Mouse (Mus musculus): Measurements from ENCODE around the gene Spg11. TPM values are rescaled to one million over a fixed set of nuclear protein-coding genes. Genes with fewer than 3 reads are reported as not detected.

Gene Spg11
- polyA plus RNA-seq, 1 experiment: 6.3 TPM

DNA sequence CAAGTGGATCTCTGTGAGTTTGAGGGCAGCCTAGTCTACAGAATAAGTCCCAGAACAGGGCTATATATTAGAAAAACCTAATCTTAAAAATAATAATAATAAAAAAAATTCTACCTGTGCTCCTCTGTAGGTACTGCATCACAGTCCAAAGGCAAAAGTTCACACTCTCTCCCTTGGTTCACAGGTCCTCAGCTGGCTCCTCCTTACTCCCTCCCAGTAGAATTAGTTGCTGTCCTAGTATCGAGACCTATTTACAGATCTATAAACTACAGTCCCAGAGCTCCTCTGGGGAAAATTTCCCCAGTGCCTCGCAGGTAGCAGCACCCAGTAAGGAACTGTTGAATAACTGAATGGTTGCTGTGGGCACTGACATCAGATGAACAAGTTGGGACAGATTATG is 22.6 kb upstream of the Spg11 start:
- H3K4me1 ChIP-seq (ENCODE audit: control insufficient read depth, insufficient read depth, low read length): no peaks in the 10 kb centered on the region; the same call in 1 of the 2 replicates
- H3K27ac ChIP-seq (ENCODE audit: control insufficient read depth, insufficient read depth, low read depth, low read length, poor library complexity): no peak overlapping the region
- H3K4me3 ChIP-seq (replicated peaks; ENCODE audit: control insufficient read depth, low read depth, low read length): no peak overlapping the region
- WGBS: 75% methylated on average over 2 of the region's 2 CpGs
- TF ChIP-seq CTCF (IDR thresholded peaks at IDR 0.05; ENCODE audit: control insufficient read depth, insufficient read depth, low read length): no peak
- no peak for TF ChIP-seq POLR2A (IDR thresholded peaks at IDR 0.05; ENCODE audit: borderline replicate concordance, control insufficient read depth, low read depth, low read length)

DNA sequence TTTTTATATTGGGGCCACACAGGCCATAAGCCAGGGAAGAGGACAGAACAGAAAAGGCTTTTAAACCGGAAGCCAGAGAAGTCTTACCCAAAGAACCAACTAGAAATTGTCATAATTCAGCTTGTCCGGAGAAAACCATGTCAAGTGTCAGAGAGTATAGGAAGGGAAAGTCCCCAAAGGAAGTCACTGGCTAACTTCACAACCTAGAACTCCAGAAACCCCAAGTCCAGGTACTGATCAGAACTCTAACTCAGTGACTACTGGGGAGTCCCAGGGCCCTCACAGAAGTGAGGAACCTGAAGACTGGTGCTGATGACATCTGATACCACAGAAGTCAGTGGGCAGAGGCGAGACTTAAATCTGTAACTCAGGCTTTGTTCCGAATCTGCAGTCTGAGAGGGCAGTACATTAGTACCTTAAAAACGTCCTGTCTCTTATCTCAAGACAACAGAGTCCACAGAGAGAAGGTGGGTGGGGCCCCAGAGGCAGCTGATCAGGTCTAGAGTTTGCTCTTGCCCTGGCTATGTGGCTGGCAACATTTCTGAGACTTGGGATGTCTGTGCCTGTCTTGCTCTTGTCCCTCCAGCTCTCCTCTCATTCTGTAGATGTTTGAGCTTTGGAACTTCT is 19.8 kb upstream of the Spg11 start:
- TF ChIP-seq CTCF (IDR thresholded peaks at IDR 0.05; ENCODE audit: control insufficient read depth, insufficient read depth, low read length) (no peak), POLR2A (IDR thresholded peaks at IDR 0.05; ENCODE audit: borderline replicate concordance, control insufficient read depth, low read depth, low read length) (no peak)
- WGBS: 23% methylated on average over 5 of the region's 5 CpGs
- H3K4me3 ChIP-seq (replicated peaks; ENCODE audit: control insufficient read depth, low read depth, low read length): no peak overlapping the region
- no peak overlapping the region for H3K27ac ChIP-seq (ENCODE audit: control insufficient read depth, insufficient read depth, low read depth, low read length, poor library complexity)
- H3K4me1 ChIP-seq (ENCODE audit: control insufficient read depth, insufficient read depth, low read length): no peaks in the 10 kb centered on the region; the same call in 1 of the 2 replicates

- WGBS: 29% methylated on average over 2 of the region's 2 CpGs
- no peak overlapping the region for H3K27ac ChIP-seq (ENCODE audit: control insufficient read depth, insufficient read depth, low read depth, low read length, poor library complexity)
- H3K4me1 ChIP-seq (ENCODE audit: control insufficient read depth, insufficient read depth, low read length): no peaks in the 10 kb centered on the region; the same call in 1 of the 2 replicates
- TF ChIP-seq POLR2A (IDR thresholded peaks at IDR 0.05; ENCODE audit: borderline replicate concordance, control insufficient read depth, low read depth, low read length) (no peak), CTCF (IDR thresholded peaks at IDR 0.05; ENCODE audit: control insufficient read depth, insufficient read depth, low read length) (no peak)
- no peak overlapping the region for H3K4me3 ChIP-seq (replicated peaks; ENCODE audit: control insufficient read depth, low read depth, low read length)
Observed at GRCm38 (mm10) chr2:122132618-122133017, 14.4 kb upstream of the Spg11 start.

GRCm38 (mm10) chr2:122132078-122132477 is 13.9 kb upstream of the Spg11 start:
- H3K4me3 ChIP-seq (replicated peaks; ENCODE audit: control insufficient read depth, low read depth, low read length): no peak overlapping the region
- WGBS: 46% methylated on average over 2 of the region's 2 CpGs
- no peaks in the 10 kb centered on the region; the same call in 1 of the 2 replicates for H3K4me1 ChIP-seq (ENCODE audit: control insufficient read depth, insufficient read depth, low read length)
- TF ChIP-seq POLR2A (IDR thresholded peaks at IDR 0.05; ENCODE audit: borderline replicate concordance, control insufficient read depth, low read depth, low read length): no peak
- TF ChIP-seq CTCF (IDR thresholded peaks at IDR 0.05; ENCODE audit: control insufficient read depth, insufficient read depth, low read length): no peak
- no peak overlapping the region for H3K27ac ChIP-seq (ENCODE audit: control insufficient read depth, insufficient read depth, low read depth, low read length, poor library complexity)

GRCm38 (mm10) chr2:122127635-122128034 is 9.4 kb upstream of the Spg11 start:
- TF ChIP-seq POLR2A (IDR thresholded peaks at IDR 0.05; ENCODE audit: borderline replicate concordance, control insufficient read depth, low read depth, low read length): no peak
- WGBS: 97% methylated on average over 4 of the region's 4 CpGs
- peaks cover 2% of the 10 kb centered on the region; the same call in 1 of the 2 replicates for H3K4me1 ChIP-seq (ENCODE audit: control insufficient read depth, insufficient read depth, low read length)
- no peak overlapping the region for H3K4me3 ChIP-seq (replicated peaks; ENCODE audit: control insufficient read depth, low read depth, low read length)
- no peak overlapping the region for H3K27ac ChIP-seq (ENCODE audit: control insufficient read depth, insufficient read depth, low read depth, low read length, poor library complexity)

- TF ChIP-seq CTCF (IDR thresholded peaks at IDR 0.05; ENCODE audit: control insufficient read depth, insufficient read depth, low read length): no peak
- TF ChIP-seq POLR2A (IDR thresholded peaks at IDR 0.05; ENCODE audit: borderline replicate concordance, control insufficient read depth, low read depth, low read length): no peak
- no peak overlapping the region for H3K4me3 ChIP-seq (replicated peaks; ENCODE audit: control insufficient read depth, low read depth, low read length)
- H3K27ac ChIP-seq (ENCODE audit: control insufficient read depth, insufficient read depth, low read depth, low read length, poor library complexity): no peak overlapping the region
- peaks cover 2% of the 10 kb centered on the region; the same call in 1 of the 2 replicates for H3K4me1 ChIP-seq (ENCODE audit: control insufficient read depth, insufficient read depth, low read length)
- 6% methylated on average over 5 of the region's 5 CpGs for WGBS
Observed at GRCm38 (mm10) chr2:122126765-122127347, 8.7 kb upstream of the Spg11 start.

DNA sequence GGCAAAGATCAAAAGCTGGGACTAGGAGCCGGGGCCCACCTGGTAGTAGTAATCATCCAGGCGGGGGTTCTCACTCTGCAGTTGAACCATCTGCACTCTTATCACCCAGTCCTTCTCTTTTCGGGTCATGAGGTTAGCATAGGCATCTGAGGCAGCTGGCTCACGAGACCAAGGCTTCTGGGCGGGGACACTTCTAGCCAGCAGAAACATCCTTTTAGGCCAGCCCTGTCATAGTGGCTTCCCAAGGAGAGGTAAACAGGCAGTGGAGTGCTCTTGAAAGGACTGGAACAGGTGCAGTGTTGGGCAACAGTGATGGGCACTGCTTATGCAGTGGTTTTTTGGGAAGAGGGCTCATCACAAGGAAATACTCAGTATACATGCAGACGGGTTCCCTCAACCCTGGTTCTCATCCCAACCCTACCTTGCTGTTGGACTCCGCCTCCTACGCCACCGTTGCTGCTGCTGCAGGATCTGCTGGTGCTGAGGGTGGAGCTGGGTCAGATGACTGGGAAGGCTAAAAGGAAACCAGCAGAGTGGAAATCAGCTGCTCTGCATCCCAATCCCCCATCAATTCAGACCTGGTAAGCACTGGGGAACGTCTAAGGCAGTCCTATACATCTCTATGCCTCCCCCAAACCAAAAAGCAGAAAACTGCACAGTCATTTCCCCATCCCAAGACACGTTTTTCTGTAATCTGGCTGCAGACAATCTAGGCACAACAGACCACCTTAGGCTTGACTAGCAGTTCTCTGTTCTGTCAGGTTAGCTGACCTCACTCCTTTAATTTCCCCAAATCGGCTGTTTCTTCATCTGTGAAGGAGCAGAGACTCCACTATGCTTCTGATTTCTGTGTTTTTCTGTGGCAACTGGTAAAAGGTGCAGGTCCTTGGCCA is 7.7 kb upstream of the Spg11 start:
- Histone ChIP-seq H3K4me3 (replicated peaks; ENCODE audit: control insufficient read depth, low read depth, low read length) (no peak overlapping the region), H3K27ac (ENCODE audit: control insufficient read depth, insufficient read depth, low read depth, low read length, poor library complexity) (no peak overlapping the region), H3K4me1 (ENCODE audit: control insufficient read depth, insufficient read depth, low read length) (peaks cover 2% of the 10 kb centered on the region; the same call in 1 of the 2 replicates)
- WGBS: 21% methylated on average over 12 of the region's 12 CpGs
- TF ChIP-seq CTCF (IDR thresholded peaks at IDR 0.05; ENCODE audit: control insufficient read depth, insufficient read depth, low read length): no peak
- TF ChIP-seq POLR2A (IDR thresholded peaks at IDR 0.05; ENCODE audit: borderline replicate concordance, control insufficient read depth, low read depth, low read length): no peak

- Histone ChIP-seq H3K4me3 (replicated peaks; ENCODE audit: control insufficient read depth, low read depth, low read length) (no peak overlapping the region), H3K27ac (ENCODE audit: control insufficient read depth, insufficient read depth, low read depth, low read length, poor library complexity) (no peak overlapping the region), H3K4me1 (ENCODE audit: control insufficient read depth, insufficient read depth, low read length) (no peaks in the 10 kb centered on the region; the same call in 1 of the 2 replicates)
- no peak for TF ChIP-seq CTCF (IDR thresholded peaks at IDR 0.05; ENCODE audit: control insufficient read depth, insufficient read depth, low read length)
- TF ChIP-seq POLR2A (IDR thresholded peaks at IDR 0.05; ENCODE audit: borderline replicate concordance, control insufficient read depth, low read depth, low read length): no peak
- WGBS: 91% methylated on average over 2 of the region's 2 CpGs
Observed at GRCm38 (mm10) chr2:122116888-122117287, 1.3 kb downstream of the Spg11 start.

Data from bone marrow, adult 2 months (tissue).